Mouse (Mus musculus) heart, adult 2 months (tissue): ENCODE results near the gene Kdm2b.

Experiments used
- CTCF ChIP-seq: fragments of 200-600 bp; IDR thresholded peaks from 2 replicates; pipeline ENCODE4 v1.8.1; 2022; ENCODE audit warnings: antibody characterized with exemption, mild to moderate bottlenecking, moderate library complexity
- EP300 ChIP-seq: fragments of 200-500 bp; IDR thresholded peaks from 2 replicates; pipeline ENCODE4 v1.6.1; 2011; ENCODE audit warnings: low read depth, low read length, control low read depth; ENCODE audit not compliant: insufficient read depth

DNA sequence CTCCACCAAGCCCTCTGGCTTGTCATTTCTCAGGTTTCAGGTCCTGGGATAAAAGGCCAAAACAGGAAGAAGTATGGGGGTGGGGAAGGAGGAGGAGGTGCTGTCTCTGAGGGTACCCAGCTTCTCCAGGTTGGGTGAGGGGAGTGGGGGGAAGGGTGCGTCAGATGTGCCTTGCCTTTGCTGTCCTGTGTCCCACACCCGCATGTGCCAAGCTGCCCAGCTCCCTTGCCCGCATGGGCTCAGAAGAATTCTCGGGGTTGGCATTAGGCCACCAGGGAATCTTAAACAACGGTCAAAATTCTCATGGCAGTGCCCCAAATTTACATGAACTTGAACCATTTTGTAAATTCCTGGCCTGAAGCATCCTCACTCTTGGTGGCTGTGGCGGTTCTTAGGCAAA, 36.8 kb upstream of the Kdm2b start:
- TF ChIP-seq EP300 (no peak), CTCF (no peak)
